8 mouse cellular contexts compared by ENCODE assay signal in genomic region chr9:20519949-20520348, GRCm38 (mm10). TPM values are rescaled to one million over a fixed set of nuclear protein-coding genes. Genes with fewer than 3 reads are reported as not detected.
DNase-seq lines count a peak whose midpoint lies in the region; ATAC-seq and TF ChIP-seq lines count a peak whose summit lies in the region.

No protein-coding gene starts in this region.

- no peak for TF ChIP-seq CTCF in left cerebral cortex, adult 2 months (IDR thresholded peaks at IDR 0.05)
- no peak for TF ChIP-seq CTCF in brain, embryonic 14.5 days (IDR thresholded peaks at IDR 0.05; ENCODE audit: borderline replicate concordance, extremely low read depth, insufficient read depth, insufficient read length)

- intact Hi-C loops in left cerebral cortex, adult 2 months (cut with DNase I), result loop anchor here (2.0 to 10.0 kb wide), 3 partner anchors 27 to 135 kb away; partner anchors contain the start of genes Zfp426, Zfp560 and Zfp846

- no peak for DNase-seq in left cerebral cortex, adult 2 months (ENCODE audit: extremely low spot score in 1 of 2, low spot score in 2 of 2)
- DNase-seq in left cerebral cortex, adult 9 months (ENCODE audit: low spot score in 2 of 2), result no peak
- peak; percentile 41 for DNase-seq in brain, embryonic 14.5 days (ENCODE audit: low read depth)
- DNase-seq in hindbrain, embryonic 14.5 days (ENCODE audit: low spot score), result no peak
- no peak for DNase-seq in ovary, postnatal 36 days (ENCODE audit: low spot score)
- no peak for DNase-seq in layer of hippocampus, adult 18-20 months (ENCODE audit: low spot score in 2 of 2)
- DNase-seq in right cerebral cortex, postnatal 4 days, result no peak

- H3K36me3 ChIP-seq in hindbrain, embryonic 14.5 days (replicated peaks; ENCODE audit: control insufficient read depth, insufficient read depth), result peaks cover 29% of the 10 kb centered on the region
- H3K36me3 ChIP-seq in midbrain, embryonic 16.5 days (ENCODE audit: control insufficient read depth, insufficient read depth, low read length), result peaks cover 6% of the 10 kb centered on the region; the same call in 1 of the 2 replicates

- peak overlapping the region; percentile 96 for H3K4me2 ChIP-seq in hindbrain, embryonic 14.5 days (replicated peaks)
- H3K4me2 ChIP-seq in midbrain, embryonic 16.5 days (ENCODE audit: low read length), result peak overlapping the region; percentile 95

- no peak overlapping the region for H3K27ac ChIP-seq in left cerebral cortex, adult 2 months
- H3K27ac ChIP-seq in hindbrain, embryonic 14.5 days, result no peak overlapping the region
- H3K27ac ChIP-seq in midbrain, embryonic 16.5 days (ENCODE audit: low read length), result no peak overlapping the region

- peaks cover 28% of the 10 kb centered on the region for H3K4me1 ChIP-seq in hindbrain, embryonic 14.5 days (replicated peaks; ENCODE audit: control insufficient read depth, insufficient read depth, low read length)
- peaks cover 34% of the 10 kb centered on the region for H3K4me1 ChIP-seq in midbrain, embryonic 16.5 days (ENCODE audit: control insufficient read depth, insufficient read depth, low read length)

- no peak for ATAC-seq in hindbrain, embryonic 14.5 days (ENCODE audit: low FRiP score)
- no peak for ATAC-seq in midbrain, embryonic 16.5 days

- peak overlapping the region; percentile 72 for H3K4me3 ChIP-seq in left cerebral cortex, adult 2 months
- H3K4me3 ChIP-seq in hindbrain, embryonic 14.5 days (replicated peaks; ENCODE audit: low read length), result peak overlapping the region; percentile 67
- peak overlapping the region; percentile 50 for H3K4me3 ChIP-seq in midbrain, embryonic 16.5 days (ENCODE audit: low read depth, low read length)

- no peaks in the 10 kb centered on the region for H3K9me3 ChIP-seq in hindbrain, embryonic 14.5 days (ENCODE audit: control insufficient read depth, low read length)
- no peaks in the 10 kb centered on the region for H3K9me3 ChIP-seq in midbrain, embryonic 16.5 days (replicated peaks; ENCODE audit: control insufficient read depth, low read length, poor library complexity, severe bottlenecking)

- no peak for TF ChIP-seq POLR2A in brain, embryonic 14.5 days (IDR thresholded peaks at IDR 0.05; ENCODE audit: borderline replicate concordance, extremely low read depth, insufficient read depth, insufficient read length, poor library complexity, severe bottlenecking)

- H3K9ac ChIP-seq in hindbrain, embryonic 14.5 days, result peak overlapping the region; percentile 61
- H3K9ac ChIP-seq in midbrain, embryonic 16.5 days (ENCODE audit: low read depth, low read length), result peak overlapping the region; percentile 59

- no peaks in the 10 kb centered on the region for H3K27me3 ChIP-seq in hindbrain, embryonic 14.5 days (ENCODE audit: control insufficient read depth, insufficient read depth, low read length)
- H3K27me3 ChIP-seq in midbrain, embryonic 16.5 days (ENCODE audit: control insufficient read depth, insufficient read depth, low read depth, low read length), result no peaks in the 10 kb centered on the region

- 15% methylated on average over 4 of the region's 4 CpGs for WGBS in hindbrain, embryonic 14.5 days
- 14% methylated on average over 4 of the region's 4 CpGs for WGBS in midbrain, embryonic 16.5 days

RNA-seq across cellular contexts. Expression of gene Zfp266, which starts 1.3 kb away (rescaled TPM):
- total RNA-seq in left cerebral cortex, adult 2 months (2021), result 10 to 100 TPM; 41.3 to 44.3 TPM
- polyA plus RNA-seq in brain, embryonic 14.5 days (2012; rRNA removed), result 50.5 and 56.4 TPM in 2 replicates
- polyA plus RNA-seq in hindbrain, embryonic 14.5 days (2014; fragmentation: Nextera tagmentation; extraction: Ambion mirVana), result 90.6 and 92.2 TPM in 2 replicates
- polyA plus RNA-seq in midbrain, embryonic 16.5 days (2015; fragmentation: Nextera tagmentation; extraction: Ambion mirVana), result 109 and 135 TPM in 2 replicates
- 10 to 100 TPM; 41.6 to 45.7 TPM for total RNA-seq in layer of hippocampus, adult 18-20 months (2021)

RNA-seq across cellular contexts. Expression of gene Zfp426, which starts 27.4 kb away (rescaled TPM):
- total RNA-seq in left cerebral cortex, adult 2 months (2021), result 10 to 100 TPM; 30.7 to 33.7 TPM
- 25.3 and 29.1 TPM in 2 replicates for polyA plus RNA-seq in brain, embryonic 14.5 days (2012; rRNA removed)
- 37.3 and 39.4 TPM in 2 replicates for polyA plus RNA-seq in hindbrain, embryonic 14.5 days (2014; fragmentation: Nextera tagmentation; extraction: Ambion mirVana)
- 33.2 and 35.0 TPM in 2 replicates for polyA plus RNA-seq in midbrain, embryonic 16.5 days (2015; fragmentation: Nextera tagmentation; extraction: Ambion mirVana)
- total RNA-seq in layer of hippocampus, adult 18-20 months (2021), result 10 to 100 TPM; 24.6 to 27.5 TPM

RNA-seq across cellular contexts. Expression of gene Zfp26, which starts 60.0 kb away (rescaled TPM):
- total RNA-seq in left cerebral cortex, adult 2 months (2021), result 10 to 100 TPM; 26.0 to 31.4 TPM
- 16.3 and 17.9 TPM in 2 replicates for polyA plus RNA-seq in brain, embryonic 14.5 days (2012; rRNA removed)
- 21.9 and 25.5 TPM in 2 replicates for polyA plus RNA-seq in hindbrain, embryonic 14.5 days (2014; fragmentation: Nextera tagmentation; extraction: Ambion mirVana)
- polyA plus RNA-seq in midbrain, embryonic 16.5 days (2015; fragmentation: Nextera tagmentation; extraction: Ambion mirVana), result 13.5 and 16.7 TPM in 2 replicates
- total RNA-seq in layer of hippocampus, adult 18-20 months (2021), result 10 to 100 TPM; 21.2 to 26.0 TPM
